Mouse (Mus musculus) ES-Bruce4 (cell line): ENCODE measurements around the gene Gli2.

Source experiments
- CTCF ChIP-seq: IDR thresholded peaks from one replicate; pipeline ENCODE4 v1.8.1; 2011; ENCODE audit warnings: low read depth, low read length
- EP300 ChIP-seq: IDR thresholded peaks from 2 replicates; pipeline ENCODE4 v1.6.1; 2011; ENCODE audit warnings: low read depth, low read length; ENCODE audit not compliant: insufficient read depth
- POLR2A ChIP-seq: IDR thresholded peaks from one replicate; pipeline ENCODE4 v1.8.1; 2011; ENCODE audit warnings: low read length; ENCODE audit not compliant: insufficient read depth

DNA sequence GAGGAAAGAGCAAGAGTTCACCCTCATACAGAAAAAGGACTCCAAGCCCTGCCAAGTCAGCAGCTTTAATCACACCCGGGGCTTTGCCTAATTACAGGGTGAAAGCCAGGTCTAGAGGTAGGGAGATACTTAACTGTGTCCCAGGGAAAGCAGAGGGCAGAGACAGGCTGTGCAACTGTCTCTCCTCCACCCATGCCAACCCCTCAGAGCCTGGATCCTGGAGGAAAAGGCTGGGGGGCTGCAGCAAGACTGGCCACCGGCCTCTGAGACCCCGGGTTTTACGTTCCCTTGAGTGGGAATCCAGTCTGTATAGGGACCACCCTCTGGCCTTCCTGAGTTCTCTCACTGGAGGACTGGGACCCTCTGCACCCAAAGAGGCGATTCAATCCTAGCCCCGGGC is 4.9 kb downstream of the Gli2 start:
- TF ChIP-seq EP300, result no peak
- TF ChIP-seq CTCF, result no peak
- no peak for TF ChIP-seq POLR2A
